ENCODE assay signal across 31 mouse cellular contexts in genomic region chr14:103811291-103811690, GRCm38 (mm10). TPM values are rescaled to one million over a fixed set of nuclear protein-coding genes. Genes with fewer than 3 reads are reported as not detected.
"Had no signal": no experiment of that assay in that cellular context is flagged by ENCODE, and none has a peak within 500 bp of the region (broad histone marks: within the 10 kb centered on the region; RNA-seq: fewer than 3 reads in every experiment).

No protein-coding gene starts in this region.

- H3K4me1 ChIP-seq: heart, embryonic 12.5 days; heart, embryonic 15.5 days; hindbrain, embryonic 12.5 days; hindbrain, embryonic 13.5 days; hindbrain, embryonic 15.5 days; intestine, embryonic 15.5 days; kidney, embryonic 15.5 days had no signal

- H3K9ac ChIP-seq: heart, embryonic 12.5 days; heart, embryonic 13.5 days; heart, embryonic 15.5 days; hindbrain, embryonic 12.5 days; hindbrain, embryonic 13.5 days; hindbrain, embryonic 14.5 days; hindbrain, embryonic 15.5 days; intestine, embryonic 15.5 days; kidney, embryonic 15.5 days had no signal

- H3K27me3 ChIP-seq: heart, embryonic 12.5 days; heart, embryonic 13.5 days; heart, embryonic 15.5 days; hindbrain, embryonic 12.5 days; hindbrain, embryonic 13.5 days; hindbrain, embryonic 15.5 days; intestine, embryonic 15.5 days; kidney, embryonic 15.5 days had no signal

- H3K36me3 ChIP-seq: heart, embryonic 12.5 days; heart, embryonic 13.5 days; heart, embryonic 15.5 days; hindbrain, embryonic 12.5 days; hindbrain, embryonic 13.5 days; hindbrain, embryonic 15.5 days; intestine, embryonic 15.5 days; kidney, embryonic 15.5 days had no signal

- DNase-seq: heart, postnatal 10 days; heart, postnatal 14 days; heart, postnatal 36 days; heart, postnatal 4 days; kidney, adult 11 months; kidney, adult 18-20 months; kidney, adult 2 months; kidney, adult 8-10 months; kidney, adult 9 months; kidney, postnatal 10 days; kidney, postnatal 14 days; kidney, postnatal 25 days; kidney, postnatal 36 days; kidney, postnatal 4 days; layer of hippocampus, adult 9-11 months; layer of hippocampus, postnatal 36 days had no signal

- H3K4me3 ChIP-seq: heart, embryonic 12.5 days; heart, embryonic 13.5 days; heart, embryonic 15.5 days; hindbrain, embryonic 10.5 days; hindbrain, embryonic 12.5 days; hindbrain, embryonic 13.5 days; hindbrain, embryonic 15.5 days; intestine, embryonic 15.5 days; kidney, embryonic 15.5 days; layer of hippocampus, adult 2 months; left cerebral cortex, adult 2 months had no signal

- H3K27ac ChIP-seq: heart, embryonic 13.5 days; heart, embryonic 15.5 days; hindbrain, embryonic 10.5 days; hindbrain, embryonic 12.5 days; hindbrain, embryonic 13.5 days; hindbrain, embryonic 14.5 days; hindbrain, embryonic 15.5 days; hindbrain, postnatal 0 days; intestine, embryonic 15.5 days; kidney, embryonic 15.5 days; kidney, postnatal 0 days; layer of hippocampus, adult 2 months; left cerebral cortex, adult 2 months had no signal

RNA-seq across cellular contexts. Expression of gene Ednrb, which starts 32.9 kb away (rescaled TPM):
- polyA plus RNA-seq: inflammation-experienced regulatory T-cells, adult 6 months had no signal
